Mouse (Mus musculus): Measurements from ENCODE around the gene Htr6.

The Htr6 gene

DNA sequence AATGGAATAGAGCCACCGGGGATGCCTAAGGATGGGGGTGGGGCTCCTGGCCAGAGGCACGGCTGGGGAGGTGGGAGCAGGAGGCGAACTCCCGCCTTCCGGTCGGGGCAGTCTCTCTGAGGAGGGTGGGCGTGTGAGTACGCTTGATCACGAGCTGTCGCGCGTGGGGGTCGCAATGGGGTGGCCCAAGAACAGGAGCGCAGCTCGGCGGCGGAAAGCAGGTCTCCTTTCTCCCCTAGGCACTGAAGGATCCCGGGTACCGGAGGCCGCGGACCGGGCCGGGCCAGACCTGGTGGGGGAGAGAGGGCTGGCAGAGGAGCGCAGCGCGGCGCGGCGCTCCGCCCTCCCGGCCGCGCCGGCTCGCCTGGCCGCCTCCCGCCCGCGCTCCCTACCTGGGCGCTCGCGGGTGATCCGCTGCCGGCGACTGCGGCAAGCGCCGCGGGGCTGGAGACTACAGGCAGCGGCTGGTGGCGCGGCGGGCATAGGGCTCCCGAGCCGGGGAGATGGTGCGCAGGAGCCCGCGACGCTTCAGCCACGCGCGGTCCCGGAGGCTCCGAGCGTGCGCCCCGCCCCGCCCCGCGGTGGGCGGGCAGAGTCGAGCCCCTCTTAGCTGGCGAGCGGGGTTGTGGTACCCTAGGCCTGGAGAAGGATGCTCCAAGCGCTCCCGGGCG lies at the start of gene Htr6:
Gene Htr6 (minus strand): TSS at position 530 of the 671 bp plus-strand sequence.
- in situ Hi-C loops (cut with MboI, MseI) = loop anchor here in 1 of 2 experiments (25.0 kb wide), 1 partner anchor 187 kb away; no protein-coding TSS in a partner anchor

DNA sequence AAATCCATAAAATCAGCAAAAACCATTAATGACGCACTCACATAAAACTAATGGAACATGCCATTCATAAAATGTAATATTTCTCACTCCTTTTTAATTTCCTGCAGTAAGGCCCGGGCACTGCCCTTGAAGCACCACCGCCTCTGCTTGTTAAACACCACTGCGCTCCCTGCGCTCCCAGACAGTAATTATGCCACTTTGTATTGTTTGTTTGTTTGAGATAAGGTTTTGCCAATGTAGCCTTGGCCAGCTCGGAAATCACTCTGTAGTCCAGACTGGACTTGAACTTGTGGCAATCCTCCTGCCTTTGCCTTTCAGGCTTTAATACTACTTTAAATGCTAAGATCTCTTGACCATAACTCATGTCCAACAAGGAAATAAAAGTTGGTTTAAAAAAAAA lies 49.6 kb upstream of the Htr6 start:
- in situ Hi-C loops (cut with MboI, MseI) = no loop called here

DNA sequence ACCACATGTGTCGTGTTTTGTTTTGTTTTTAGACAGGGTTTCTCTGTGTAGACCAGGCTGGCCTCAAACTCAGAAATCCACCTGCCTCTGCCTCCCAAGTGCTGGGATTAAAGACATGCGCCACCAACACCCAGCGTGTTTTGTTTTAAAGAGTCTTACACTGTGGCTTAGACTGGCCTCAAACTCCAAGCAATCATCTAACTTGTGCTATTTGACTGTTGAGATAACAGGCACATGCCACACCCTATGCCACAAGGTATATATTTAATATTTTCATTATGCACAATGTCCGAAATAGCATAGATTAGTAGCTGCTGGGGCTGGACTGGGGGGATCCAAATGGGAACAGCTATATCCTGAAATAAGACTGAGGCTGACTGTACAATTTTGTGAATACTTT lies 47.2 kb upstream of the Htr6 start:
- in situ Hi-C loops (cut with MboI, MseI) = no loop called here

DNA sequence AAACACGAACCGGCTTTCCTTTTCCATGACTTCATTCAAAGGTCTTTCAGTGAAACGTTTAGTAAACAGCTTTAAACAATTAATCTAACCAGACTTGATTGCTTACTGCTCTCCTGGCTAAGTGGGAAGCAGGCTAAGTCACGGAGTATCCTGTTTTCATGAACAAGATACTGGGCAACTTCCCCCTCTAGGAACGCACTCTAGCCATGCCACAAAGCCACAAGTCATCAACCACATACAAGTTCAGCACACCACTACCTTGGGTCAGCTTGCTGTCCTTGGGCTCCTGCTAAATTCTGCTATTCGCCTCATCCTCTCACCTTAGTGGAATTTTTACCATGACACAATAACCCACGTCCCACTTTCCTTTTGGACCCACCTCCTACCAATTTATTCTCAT lies 45.6 kb upstream of the Htr6 start:
- in situ Hi-C loops (cut with MboI, MseI) = no loop called here

DNA sequence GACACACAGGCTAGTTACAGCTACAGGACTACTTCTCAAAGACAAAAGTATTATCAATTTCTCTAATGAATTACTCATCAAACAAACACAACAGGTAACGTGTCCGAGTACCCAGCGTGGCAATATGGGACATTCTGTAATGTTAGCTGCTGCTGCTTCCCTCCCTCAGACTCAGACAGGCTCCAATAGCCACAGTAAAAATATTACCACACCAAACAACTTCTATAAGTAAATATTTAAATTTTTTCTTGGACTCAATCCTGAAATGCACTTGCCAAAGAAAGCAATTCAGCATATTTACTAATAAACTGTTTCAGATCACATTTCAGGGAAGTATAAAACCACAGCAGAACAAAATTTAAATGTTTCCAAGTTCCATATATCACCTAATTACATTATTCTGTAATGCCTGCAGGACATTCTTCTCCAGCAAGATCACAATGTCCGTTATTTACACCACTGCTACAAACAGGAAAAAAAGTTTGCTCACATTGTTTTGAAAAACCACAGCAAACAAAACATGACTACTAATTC lies 45.0 kb upstream of the Htr6 start:
- in situ Hi-C loops (cut with MboI, MseI) = no loop called here

DNA sequence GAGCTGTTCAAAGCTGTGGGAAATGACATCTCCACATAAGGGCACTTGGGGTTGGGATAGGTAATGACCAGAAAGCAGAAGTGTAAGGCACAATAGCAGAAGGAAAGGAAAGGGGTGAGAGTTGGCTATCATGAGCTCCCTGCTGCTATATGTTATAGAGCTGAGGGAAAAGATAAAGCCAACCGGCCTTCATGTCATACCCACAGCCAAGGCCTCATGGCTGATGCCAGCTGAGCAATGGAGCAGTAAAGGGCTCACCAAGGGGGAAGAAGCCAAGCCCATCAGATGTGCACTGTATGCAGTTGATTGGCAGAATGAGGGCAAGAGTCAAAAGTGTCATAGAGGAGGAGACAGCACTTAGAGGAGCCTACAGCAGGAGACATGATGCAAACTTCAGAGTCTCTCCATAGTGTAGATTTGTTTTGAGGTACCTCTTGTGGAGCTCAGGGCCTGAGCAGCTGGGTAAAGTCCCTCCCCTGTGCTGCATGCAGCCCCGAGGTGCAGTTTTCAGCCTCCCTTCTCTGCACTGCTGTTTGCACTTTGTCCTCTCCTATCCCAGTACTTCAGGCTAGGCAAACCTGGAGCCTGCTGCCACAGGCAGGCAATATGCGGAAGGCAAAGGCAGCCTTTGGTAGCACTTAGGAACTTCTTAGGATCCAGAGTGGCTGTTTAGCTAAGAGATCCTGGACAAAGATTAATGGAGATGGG lies 41.1 kb upstream of the Htr6 start:
- in situ Hi-C loops (cut with MboI, MseI) = no loop called here

DNA sequence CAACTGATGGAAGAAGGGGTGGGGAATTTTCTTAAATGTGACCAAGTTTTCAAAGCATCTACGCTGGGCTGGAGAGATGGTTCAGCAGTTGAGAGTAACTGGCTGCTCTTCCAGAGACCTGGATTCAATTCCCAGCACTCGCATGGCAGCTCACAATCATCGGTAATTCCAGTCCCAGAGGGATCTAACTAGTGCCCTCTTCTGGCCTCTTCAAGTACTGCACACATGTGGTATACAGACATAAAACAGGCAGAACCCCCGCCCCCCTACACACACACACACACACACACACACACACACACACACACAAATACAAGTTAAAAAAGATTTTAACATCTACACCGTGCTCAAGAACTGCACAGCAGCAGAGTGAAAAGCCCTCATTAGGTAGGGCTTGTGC lies 40.4 kb upstream of the Htr6 start:
- in situ Hi-C loops (cut with MboI, MseI) = no loop called here

DNA sequence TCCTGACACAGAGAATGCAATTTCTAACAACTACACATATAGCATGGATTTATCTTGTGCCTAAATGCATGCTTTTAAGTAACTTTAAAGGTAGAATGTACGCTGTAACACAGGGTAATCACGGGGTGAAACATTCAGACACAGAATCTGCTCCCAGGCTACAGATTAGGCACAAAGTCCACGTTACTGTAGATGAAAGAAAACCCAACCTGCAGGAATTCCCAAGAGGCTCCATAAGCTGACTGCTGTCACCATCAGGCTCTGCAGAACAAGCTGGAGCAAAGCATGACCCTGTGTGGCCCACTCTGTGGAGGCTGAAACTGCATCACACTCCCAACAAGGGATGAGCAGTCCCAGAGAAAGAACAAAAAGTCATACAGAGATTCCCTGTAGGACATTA lies 37.1 kb upstream of the Htr6 start:
- in situ Hi-C loops (cut with MboI, MseI) = no loop called here

DNA sequence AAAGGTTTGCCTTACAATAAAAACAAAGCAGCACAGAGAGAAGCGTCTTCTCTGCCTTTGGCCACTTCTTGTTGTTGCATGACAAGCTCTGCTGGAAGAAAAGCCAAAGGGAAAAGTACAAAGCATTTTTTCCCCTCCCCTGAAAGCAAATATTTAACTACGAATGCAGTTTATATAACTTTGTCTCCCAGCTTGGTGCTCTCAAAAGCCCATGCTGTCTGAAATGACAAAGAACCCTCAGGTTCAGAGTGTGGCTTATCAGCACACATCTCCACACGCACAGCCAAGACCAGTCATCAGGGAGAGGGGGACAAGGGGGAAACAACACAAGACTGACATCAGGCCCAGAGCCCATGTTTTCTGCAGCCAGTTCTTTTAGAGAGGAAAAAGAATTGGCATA lies 36.1 kb upstream of the Htr6 start:
- in situ Hi-C loops (cut with MboI, MseI) = no loop called here

DNA sequence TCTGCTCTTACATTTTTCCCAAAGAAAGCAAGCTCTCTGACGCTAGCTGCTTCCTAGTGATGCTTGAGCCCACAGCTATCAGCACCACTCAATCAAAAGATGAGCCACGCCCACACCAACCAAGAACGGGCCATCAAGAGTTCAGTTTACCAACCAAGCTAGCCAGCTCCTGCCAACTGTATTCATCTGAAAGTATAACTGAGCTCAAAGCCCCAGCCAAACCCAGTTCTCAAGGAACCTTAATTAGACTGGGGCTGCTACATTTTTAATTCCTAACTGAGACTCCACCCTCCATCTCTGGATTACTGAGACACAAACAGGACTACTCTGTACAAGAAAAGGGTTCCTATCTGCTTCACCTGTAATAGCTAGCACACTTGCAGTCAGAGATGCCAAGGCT lies 35.5 kb upstream of the Htr6 start:
- in situ Hi-C loops (cut with MboI, MseI) = no loop called here

DNA sequence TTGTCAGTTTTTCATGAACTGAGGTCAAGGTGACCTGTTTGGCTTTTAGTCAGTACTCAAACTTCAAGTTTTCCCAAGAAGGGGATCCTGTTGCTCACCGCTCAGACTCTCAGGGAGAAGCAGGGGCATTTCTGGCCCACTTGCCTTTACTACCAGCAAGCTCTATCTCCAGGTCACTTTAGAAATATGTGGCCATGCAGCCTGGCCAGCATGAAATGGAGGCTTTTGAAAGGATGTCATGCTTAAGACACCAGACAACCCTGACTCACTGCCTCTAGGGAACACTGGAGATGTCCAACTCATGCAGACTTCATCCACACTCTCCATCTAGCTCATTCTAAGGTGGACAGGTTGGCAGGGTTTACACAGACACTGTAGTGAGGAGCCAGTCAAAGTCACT lies 30.1 kb upstream of the Htr6 start:
- in situ Hi-C loops (cut with MboI, MseI) = no loop called here

DNA sequence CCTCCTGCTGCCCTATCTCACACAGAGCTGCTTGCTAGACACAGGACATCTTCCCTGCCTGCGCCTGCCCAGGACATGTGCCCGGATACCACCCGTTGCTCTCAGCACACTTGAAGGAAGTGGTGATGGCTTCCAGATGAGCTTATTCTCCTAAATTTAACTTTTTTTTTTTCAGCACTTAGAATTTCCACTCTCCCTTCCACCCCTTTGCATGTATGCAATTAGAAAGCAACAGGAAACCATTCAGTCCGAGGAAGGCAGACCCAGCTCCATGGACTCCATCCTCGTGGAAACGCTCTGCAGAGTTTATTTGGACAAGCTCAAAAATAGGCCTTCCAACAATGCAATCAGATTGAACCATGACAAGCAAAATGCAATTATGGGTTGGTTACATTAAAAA lies 26.2 kb upstream of the Htr6 start:
- in situ Hi-C loops (cut with MboI, MseI) = no loop called here

DNA sequence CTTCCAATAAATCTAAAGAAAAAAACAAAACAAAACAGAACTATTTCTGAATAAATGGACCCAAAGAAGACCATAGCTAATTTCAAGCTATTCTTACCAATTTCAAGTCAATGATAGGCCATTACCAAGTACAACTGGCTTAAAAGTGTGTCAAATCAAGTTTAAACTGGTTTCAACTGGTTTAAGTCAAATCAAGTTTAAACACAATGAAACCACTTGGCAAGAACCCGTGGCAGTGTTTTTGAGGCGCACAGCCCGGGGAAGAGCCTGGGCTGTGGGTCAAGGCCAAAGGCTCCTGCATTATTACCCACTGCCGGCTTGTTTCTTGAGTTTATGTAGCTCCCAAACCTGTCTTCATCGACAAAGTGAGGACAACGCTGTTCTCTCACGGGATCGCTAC lies 25.0 kb upstream of the Htr6 start:
- in situ Hi-C loops (cut with MboI, MseI) = no loop called here

DNA sequence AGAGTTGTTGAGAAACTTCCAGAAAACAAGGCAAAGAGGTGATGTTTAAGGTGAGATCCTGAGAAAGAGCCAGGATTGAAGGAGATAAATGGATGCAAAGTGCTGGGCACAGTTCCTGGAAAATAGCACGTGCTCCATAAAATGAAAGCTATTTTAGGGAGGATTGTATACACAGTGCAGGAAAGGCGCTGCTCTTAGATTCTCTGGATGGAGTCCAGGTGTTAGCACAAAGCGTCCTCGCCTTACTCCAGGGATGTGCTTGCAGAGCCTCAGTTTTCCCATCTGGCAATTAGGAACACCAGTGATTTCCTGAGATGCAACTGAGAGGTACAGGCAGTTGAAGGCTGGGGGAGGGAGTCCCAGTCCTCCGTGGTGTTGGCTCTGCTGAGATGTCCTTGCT lies 20.8 kb upstream of the Htr6 start:
- in situ Hi-C loops (cut with MboI, MseI) = loop anchor here in 1 of 2 experiments (25.0 kb wide), 1 partner anchor 166 kb away; no protein-coding TSS in a partner anchor

DNA sequence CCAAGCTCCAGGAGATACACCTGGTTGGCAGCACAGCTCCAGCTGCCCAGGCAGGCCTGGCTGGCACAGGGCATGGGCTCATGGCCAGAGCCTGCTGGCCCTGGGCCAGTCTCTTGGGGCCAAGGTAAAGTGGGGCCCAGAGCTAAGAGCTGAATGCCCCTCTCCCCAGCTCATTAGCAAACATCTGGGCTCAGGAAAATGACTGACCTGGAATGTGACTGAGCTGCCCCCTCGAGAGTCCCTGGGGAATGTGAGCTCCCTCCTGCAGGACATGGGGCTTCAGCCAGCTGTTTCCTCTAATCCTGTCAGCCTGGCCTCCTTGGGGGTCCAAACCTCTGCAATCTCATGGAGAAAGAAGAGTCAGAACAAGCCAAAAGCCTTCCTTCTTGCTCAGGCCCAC lies 20.0 kb upstream of the Htr6 start:
- in situ Hi-C loops (cut with MboI, MseI) = loop anchor here in 1 of 2 experiments (25.0 kb wide), 1 partner anchor 167 kb away; no protein-coding TSS in a partner anchor

DNA sequence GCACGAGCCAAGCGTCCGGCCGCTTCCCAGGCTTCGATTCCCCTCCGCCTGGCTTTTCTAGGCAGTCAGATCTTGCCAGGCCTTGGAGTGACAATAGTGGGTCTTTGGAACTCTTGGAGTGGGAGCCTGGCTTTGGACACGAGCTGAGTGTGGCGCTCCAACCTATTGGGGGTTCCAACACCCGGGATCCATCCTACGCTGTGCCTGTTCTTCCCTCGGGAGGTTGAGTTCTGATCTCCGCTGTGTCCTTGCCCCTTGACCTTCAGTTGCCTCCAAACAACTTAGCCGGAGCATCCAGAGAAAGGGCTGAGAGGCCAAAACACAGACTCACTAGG lies 17.8 kb upstream of the Htr6 start:
- in situ Hi-C loops (cut with MboI, MseI) = loop anchor here in 1 of 2 experiments (25.0 kb wide), 1 partner anchor 169 kb away; no protein-coding TSS in a partner anchor

DNA sequence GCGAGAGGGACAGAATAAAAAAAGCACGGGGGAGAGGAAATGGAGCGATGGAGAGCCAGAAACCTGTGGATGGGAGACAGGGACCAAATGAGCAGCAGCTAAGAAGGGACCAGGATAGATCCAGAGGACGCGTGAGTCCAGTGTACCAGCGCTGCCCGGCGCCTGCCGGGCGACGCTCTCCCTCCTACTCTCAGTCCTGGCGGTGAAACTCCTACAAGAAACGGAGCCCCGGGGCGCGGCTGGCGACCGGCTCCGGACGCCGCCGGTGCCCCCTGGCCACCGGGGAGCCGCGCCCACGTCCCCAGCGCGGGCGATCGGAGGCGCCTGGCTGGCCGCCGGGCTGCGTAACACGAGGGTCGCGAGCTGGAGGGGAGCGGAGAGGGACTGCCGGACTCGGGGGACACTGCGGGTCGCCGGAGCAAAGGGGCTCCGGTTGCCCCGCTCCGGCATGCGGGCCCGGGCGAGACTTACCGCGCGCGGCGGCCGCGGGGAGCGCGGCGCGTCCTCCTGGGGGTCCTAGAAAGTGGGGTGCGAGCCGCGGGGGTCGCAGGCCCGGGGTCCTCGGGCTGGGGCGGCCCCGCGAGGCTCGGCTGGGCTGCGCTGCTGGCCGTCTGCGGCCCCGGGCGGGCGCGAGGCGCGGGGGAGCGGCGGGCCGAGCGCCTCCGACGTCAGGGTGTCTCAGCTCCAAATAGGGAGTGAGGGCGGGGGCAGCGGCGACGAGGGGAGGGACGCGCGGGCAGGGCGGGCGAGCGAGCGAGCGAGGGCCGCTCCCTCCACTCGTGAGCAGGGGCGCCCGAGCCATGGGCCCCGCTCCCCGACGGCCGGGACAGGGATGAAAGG lies 17.2 kb upstream of the Htr6 start, which contains the start of gene Nbl1:
Gene Nbl1 (minus strand): TSS at position 638 of the 840 bp plus-strand sequence.
- in situ Hi-C loops (cut with MboI, MseI) = loop anchor here in 1 of 2 experiments (25.0 kb wide), 1 partner anchor 170 kb away; no protein-coding TSS in a partner anchor

DNA sequence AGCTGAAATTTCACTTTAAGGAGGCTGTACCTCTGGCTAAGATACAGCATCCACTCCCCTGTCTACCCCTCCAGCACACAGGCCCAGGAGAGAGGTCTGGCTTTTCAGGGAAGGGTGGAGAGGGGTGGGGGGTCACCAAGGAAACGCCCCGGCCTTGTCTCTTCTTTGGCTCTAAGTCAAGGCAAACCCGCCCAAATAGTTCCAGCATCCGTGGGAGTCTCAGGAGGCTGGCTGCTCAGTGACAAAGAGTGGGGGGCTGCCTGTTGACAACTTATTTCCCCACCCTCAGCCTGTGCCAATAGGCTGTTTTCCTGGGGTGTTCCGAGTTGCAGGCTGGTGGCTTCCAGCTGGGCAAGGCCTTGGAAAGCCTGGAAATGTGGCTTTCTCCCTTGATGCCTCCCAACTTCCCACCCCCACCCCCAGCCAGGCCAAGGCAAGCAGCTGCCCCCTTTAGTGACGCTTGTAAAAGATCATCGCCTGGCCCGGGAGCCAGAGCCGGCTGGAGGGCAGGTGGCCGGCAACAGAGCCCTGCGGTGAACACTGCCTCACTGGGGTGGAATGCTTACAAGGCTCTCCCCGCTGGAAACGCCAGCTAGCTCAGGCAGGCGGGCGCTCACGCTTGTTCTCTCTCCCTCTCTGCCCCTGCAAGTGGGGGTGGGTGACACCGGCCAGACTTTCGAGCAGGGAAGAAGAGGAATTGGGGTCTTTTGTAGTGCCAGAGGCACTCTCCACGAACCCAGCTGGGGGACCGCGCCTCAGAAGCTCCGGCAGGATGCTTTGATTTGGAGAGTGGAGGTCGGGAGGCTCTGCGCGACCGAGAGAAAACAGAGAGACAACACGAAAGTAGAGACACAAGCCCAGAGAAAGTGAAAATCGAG lies 16.3 kb upstream of the Htr6 start:
- in situ Hi-C loops (cut with MboI, MseI) = loop anchor here in 1 of 2 experiments (25.0 kb wide), 1 partner anchor 171 kb away; no protein-coding TSS in a partner anchor

DNA sequence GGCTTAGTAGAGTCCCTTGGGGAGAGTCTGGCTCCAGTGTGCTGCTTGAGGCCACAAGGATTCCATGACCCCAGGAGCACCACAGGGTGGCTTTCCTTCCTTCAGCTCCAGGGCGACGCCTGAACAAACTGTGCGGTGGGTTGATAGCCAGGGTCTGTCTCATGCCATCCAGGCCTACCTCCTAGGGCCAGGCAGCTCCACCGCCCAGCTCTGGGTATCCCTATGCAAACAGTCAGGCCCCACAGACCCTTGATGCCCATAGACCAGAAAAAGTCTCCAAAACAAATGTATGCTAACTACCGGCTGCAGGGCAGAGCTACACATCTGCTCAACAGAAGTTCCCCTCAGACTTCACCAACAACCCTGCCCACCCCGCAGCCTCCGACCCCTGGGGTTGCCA lies 15.7 kb upstream of the Htr6 start:
- in situ Hi-C loops (cut with MboI, MseI) = loop anchor here in 1 of 2 experiments (25.0 kb wide), 1 partner anchor 171 kb away; no protein-coding TSS in a partner anchor

DNA sequence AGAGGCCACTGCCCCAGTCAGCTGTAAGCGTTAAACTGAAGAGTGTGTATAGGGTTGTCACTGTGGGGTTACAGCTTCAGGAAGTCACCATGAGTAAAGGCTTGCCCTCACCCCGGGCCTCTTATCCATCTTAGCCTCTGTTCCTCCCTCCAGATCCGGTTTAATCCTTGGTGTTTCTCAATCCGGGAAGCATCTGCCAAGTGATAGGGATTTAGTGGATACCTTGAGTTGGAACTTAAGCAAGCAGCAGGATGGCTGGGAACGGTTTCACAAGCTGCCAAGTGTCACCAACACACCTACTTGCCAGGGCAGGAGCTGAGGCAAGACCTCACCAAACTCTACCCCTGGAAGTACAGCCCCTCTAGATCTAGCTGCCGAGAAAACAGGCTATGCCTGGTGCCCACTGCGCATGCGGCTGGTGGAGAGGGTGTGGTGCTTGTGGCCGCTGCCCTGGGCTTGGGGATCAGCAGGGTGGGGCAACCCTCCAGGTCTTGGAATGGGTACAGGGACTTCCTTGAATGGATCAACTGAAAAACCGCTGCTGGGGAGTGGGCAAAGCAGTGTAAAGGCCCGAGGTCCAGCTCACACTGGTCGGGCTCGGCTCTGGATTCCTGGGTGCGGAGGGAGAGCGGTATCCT lies 15.1 kb upstream of the Htr6 start:
- in situ Hi-C loops (cut with MboI, MseI) = loop anchor here in 1 of 2 experiments (25.0 kb wide), 1 partner anchor 172 kb away; no protein-coding TSS in a partner anchor
